Mouse (Mus musculus) megakaryocyte progenitor cell, adult 5-6 weeks (primary cell): ENCODE results near the gene Psen2. TPM values are rescaled to one million over a fixed set of nuclear protein-coding genes. Genes with fewer than 3 reads are reported as not detected.

ENCODE experiments used
- ATAC-seq: replicated peaks from 2 replicates; pipeline ENCODE4 v1.8.0; 2016; ENCODE audit warnings: mild to moderate bottlenecking, moderate TSS enrichment, inconsistent platforms; ENCODE audit not compliant: poor library complexity
- total RNA-seq, 2 experiments: library from RNA; stranded (forward) in 1 of 2; stranded (reverse) in 1 of 2; fragments of 157-497, 149-512 nt in 1 of 2; fragments of 200-1000 nt in 1 of 2; gene quantifications; 2 replicates each; pipeline versions ENCODE4 v1.2.3 to v1.2.4; 2015 to 2017

Gene Psen2
- total RNA-seq, 2 experiments from 2014 or later, result 19.5 to 27.2 TPM

DNA sequence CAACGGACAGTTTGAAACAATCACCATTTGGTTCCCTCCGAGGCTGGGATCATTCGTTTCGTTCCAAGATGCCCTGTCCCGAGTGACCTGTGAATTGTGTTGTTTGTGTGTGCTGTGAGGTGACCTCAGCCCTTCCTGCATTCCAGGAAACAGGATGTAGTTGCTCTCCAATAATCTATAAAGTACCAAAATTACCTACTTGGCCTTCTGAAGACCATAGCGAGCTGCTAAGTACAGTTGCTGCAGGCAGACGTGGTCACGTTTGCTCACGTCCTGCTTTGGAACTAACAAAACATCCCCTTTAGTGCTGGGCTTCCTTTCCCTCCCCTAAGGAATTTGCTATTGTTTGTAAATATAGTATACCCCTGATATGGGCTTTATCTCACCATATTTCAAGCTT, 14.3 kb upstream of the Psen2 start:
- no peak for ATAC-seq

DNA sequence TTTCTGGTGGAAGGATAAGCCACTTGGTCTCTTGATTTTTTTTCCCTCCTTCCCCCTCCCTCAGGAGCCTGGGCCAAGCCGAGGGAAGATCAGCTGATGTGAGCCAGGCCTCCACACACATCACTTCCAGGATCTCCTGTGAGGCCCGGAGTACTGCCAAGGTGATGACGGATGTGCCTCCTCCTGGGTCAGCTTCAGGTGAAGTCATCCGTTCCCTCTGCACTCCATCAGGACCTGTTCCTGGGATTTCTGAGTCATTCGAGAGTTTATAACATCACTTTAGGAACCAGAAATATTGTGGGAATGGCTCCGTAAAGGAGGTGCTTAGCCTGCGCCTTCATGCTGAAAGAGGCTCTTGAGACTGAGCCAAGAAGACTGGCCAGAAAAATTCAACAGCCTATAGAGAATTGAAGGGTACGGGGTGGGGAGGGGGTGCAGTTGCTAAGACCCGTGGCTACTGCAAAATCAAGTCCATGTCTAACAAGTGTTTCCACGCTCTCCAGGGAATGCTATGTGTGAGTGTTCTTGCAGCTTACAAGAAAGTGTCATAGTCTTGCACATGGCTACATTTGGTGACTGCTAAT, 11.6 kb upstream of the Psen2 start:
- ATAC-seq, result no peak

DNA sequence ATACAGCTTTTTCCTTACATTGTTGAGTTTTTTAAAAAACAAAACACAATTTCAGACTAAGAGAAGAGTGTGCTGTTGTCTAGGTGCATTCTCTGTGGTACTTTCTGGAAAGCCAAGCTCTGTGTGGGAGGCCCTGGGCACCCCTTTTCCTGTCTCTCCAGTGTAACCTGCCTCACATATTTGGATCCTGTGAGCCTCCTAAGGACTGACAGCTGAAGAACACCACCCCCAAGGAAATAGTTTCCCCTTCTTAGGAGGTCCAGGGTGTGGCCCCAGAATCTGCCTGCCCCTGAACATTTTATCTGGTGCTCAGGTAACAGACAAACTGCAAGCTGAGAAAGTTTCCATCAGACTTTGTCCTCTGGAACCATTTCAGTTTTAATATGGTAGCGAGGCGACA, 5.8 kb upstream of the Psen2 start:
- no peak for ATAC-seq

DNA sequence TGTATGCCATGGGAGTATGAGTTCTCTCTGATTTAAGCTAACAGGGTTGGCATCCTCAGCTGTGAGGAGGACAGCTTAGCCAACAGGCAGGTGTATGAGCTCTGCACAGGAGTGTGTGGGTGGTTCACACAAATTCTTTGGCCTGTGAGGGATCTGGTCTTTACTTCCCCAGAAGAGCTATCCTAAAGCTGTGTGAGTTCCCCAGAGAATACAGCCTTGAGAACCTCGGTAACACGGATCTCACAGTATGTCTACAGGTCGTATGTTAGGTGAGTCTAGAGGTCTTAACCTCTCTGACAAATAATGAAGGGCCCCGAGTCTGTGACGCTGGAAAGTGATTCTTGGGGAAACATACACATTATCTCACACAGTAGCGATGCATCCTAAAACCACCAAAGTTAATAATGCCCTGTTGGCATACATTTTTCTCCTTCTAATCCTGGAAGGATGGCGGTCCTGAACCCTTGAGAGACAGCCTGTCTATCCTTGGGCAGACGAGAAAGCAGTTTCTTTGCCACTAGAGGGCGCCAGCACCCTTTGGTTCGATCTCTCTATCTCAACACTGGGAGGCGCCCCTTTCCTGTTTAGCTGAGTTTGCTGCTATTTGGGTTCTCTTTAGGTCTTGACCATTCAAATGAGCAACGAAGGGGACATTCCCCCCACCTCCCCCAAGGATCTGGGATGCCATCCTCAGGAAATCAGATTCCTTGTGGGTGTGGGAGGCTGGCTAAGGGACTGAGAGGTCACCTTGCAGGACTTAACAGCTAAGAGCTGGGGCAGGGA, 5.2 kb upstream of the Psen2 start:
- peak; percentile 82 for ATAC-seq

DNA sequence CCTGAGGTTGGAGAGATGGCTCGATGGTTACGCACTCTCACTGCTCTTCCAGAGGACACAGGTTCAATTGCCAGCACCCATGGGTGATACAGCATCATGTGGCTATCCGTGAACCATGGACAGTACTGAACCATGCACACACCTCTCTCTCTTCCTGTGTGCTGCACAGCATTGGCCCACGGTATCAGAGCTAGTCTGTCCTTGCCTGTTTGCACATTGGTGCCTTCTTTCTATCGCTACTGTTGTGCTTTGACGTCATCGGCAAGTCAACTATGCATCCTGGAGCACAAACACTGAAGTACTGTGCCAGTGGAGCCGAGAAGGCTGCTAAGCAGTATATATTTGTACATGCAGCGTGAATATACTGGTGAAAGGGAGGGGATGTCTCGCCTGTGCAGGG, 3.9 kb upstream of the Psen2 start:
- ATAC-seq, result no peak

DNA sequence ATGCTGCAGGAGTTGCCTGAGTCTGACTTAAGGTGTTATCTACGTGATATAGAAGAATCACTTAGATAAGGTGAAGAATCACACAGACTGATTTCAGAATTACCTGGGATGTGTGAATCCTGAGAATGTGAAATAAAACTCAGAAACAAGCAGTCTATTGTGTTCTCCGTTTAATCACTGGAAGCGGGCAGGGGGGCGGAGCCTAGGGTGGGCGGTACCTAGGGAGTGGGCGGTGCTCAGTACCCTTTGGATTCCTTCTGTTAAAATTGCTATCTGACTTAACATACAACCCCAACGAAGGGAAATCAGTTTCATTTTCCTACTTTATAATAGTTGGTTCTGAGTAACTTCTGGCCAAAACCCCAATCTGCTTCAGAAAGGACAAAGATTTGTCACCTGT, 2.2 kb upstream of the Psen2 start:
- peak; percentile 59 for ATAC-seq

DNA sequence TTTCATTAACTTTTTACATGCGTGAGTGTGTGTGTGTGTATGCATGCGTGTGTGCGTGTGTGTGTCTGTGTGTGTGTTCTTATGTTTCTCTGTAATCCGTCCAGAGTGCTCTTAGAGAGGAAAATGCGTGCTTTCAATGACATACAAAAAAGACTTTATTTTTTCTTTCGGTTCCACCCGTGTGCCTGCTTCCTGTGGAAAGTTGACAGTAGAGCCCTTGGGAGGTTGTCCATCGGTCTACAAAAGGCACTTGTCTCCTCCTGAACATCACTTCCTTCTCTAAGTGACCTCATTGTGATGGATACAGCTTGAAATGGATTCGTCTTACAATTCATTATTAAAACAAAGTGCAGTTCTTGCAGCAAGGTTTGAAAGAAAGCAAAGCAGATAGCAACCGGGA, 1.6 kb upstream of the Psen2 start:
- ATAC-seq, result no peak

DNA sequence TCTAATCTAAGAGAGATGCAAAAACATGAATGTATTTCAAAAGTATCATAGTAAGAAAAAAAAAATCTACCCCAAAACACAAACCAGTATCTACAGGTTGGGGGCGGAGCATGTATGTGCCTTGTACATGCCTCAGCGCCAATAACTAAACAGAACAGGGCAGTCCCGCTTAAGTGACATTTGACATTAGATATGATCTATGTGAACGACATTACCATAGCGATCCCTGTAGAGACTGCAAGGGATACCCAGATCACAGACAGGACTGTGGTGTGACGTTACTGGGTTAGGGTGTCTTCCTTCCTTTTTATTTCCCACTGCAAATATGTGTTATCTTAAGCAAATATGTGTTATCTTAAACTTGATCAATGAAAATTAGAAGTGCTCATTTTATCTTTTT, 1.2 kb upstream of the Psen2 start:
- ATAC-seq, result no peak

DNA sequence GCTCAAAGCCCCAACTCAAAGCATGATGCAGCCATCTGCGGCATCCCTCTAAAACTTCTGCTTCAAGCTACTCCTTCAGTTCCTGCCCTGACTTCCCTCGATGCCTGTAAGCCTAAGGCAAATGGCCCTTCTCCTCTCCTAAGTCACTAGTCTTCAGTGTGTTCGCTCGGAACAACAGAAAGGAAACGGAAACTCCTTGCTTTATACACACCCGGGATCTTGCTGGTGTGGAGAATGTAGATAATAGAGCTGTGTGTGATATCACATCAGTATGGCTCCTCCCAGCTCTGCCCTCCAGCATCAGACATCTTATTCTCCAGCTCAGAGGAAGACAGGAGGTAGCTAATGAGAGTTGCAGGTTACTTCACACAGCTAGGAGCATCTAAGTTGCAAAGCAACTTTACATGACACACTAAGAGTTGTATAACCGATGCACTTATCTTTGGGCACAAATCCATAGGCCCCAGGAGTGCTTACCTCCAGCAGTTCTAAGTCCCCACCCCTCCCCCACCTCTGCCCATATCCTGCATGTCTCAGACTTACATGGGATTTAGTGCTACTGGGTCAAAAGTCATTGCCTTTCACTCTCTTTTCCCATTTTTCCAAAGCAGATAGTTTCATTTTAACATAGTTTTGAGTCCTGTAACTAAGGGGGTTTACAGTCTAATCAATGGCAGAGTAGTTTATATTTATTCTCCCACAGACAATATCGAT, 1.2 kb downstream of the Psen2 start:
- ATAC-seq, result peak; percentile 49

DNA sequence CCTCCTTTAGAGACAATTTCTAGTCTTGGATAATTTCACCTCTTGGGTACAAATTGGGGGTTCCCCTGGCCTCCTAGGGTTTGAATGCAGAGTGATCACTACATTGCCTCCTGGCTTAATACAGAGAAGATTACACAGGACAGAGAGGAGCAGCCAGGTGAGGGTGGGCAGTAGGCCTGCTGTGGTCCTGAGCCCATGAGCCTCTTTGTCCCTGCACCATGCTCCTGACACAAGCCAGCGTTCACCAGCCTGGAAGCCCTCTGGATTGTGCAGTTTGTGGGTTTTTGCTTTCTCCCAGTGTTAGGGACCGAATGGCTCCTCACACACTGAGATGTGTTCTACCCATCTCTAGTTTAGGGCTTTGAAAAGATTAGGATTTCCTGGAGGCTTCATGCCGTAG, 1.8 kb downstream of the Psen2 start:
- no peak for ATAC-seq

DNA sequence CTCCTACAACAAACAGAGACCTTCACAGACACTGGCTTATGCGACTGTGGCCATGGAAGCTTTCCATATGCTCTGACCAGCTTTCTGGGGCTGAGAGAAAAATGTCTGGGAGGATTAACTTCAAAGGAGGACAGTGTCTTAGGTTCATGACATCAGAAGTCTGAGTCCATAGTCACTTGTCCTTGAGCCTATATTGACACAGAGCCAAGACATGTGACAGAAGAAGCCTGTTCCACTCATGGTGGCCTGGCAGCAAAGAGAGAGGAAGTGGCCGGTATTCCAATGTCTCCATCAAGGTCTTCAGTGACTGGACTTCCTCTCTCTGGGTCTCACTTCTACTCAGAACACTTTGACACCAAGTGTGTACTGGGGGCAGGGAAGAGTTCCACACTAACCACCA, 2.4 kb downstream of the Psen2 start:
- ATAC-seq, result peak; percentile 12

DNA sequence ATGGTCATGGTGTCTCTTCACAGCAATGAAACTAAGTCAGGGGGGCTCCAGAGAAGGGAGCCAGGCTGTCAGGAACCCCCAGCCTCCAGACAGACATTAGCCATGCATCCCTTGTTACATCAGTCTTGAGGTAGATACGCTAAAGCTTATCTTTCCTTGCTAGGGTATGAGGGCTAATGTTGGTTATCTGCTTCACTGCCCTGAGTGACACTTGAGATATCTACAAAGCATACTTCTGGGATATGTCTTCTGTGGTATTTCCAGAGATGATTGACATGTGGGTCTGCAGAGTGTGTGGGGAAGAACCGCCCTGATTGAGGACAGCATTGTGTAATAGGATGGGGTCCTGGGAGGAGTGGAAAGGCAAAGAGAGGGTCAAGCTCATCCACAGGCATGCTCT, 3.5 kb downstream of the Psen2 start:
- no peak for ATAC-seq

DNA sequence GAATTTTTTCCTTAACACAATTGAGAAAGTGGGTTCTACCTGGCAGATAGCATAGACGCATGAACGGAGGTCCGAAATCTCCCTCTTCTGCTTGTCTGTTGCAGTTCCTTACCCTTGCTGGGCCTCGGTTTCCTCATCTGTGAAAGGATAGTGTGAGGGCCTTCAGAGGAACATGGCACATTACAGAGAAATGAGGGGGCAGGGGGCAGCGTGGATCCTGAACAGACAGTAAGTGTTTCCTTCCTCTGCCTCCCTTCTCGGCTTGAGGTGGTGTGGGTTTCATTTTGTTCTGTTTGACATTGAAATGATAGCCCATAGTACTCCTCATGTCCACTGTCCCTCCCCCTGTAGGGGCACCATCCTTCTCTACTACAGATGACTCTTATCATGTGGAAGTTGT, 5.8 kb downstream of the Psen2 start:
- ATAC-seq, result no peak

DNA sequence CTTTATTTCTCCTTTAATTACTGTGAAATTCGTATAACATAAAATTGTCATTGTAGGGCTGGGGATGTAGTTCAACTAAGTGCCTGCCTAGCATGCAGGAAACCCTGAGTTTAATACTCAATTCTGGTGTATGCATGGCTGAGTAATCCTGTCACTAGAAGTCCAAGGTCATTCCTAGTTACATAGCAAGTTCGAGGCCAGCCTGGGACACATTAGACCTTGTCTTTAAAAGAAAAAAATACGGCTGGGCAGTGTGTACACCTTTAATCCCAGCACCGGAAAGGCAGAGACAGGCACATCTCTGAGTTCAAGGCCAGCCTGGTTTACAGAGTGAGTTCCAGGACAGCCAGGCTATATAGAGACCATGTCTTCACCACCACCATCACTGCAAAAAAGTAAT, 6.4 kb downstream of the Psen2 start:
- no peak for ATAC-seq

DNA sequence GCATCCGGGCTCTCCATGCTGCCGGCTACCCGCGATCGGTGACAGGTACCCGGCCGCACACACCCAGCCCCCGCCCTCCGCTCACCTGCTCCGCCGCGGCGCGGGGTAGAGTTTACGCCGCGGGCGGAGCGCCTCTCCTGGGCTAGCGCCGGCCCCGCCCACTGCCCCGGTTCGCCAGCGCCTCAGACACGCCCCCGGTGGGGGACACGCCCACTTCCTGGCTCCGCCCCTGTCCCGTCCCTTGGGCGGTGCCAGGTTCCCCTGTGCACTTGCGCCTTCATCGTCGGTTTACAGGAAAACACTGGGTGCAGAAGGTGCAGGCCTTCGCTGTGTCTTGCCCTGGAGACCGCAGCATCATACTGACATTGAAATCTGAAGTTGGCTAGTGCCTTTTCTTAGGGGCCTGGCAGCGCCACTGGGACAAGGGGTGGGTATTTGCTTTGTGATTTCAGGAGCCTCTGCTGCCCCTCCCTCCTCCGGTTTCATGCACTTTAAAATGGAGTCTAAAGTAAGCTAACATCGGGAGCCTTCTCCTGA, 7.0 kb downstream of the Psen2 start:
- peak; percentile 84 for ATAC-seq

DNA sequence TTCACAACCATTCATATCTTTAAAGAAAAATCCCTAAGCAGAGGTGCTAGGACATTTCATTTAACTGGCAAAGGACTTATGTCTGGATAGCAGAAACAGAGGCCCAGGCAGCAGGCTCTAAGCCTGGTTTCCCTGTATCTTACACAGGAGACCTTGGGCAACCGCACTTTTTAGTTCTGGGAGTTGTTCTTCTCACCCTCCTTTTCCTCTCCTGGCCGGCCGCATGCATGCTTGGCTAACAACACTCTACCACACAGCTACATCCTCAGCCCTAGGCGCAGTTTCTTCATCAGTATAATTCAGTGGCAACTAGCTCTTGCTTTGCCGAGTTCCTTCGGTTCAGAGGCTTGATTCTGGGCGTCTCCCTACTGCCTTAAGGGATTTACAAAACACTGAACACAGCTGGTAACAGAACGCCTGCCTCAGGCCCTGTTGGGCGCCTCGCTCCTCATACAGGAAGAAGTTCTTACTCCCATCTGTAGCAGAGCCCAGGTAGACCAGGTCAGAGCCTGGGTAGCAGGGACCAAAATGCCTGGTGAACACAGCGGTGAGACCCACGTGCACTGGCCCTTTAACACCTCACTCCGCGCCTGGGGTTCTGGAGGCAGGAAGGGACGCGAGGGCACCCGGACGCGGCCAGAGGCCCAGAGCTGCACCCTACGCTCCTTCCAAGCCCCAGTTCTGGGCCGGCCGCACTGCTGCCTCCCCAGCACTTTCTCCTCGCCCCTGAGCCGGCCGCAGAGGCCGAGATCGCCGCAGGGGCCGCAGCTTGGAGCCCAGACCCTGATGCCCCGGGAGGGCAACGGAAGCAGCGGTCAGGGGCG, 7.7 kb downstream of the Psen2 start:
- peak; percentile 13 for ATAC-seq

DNA sequence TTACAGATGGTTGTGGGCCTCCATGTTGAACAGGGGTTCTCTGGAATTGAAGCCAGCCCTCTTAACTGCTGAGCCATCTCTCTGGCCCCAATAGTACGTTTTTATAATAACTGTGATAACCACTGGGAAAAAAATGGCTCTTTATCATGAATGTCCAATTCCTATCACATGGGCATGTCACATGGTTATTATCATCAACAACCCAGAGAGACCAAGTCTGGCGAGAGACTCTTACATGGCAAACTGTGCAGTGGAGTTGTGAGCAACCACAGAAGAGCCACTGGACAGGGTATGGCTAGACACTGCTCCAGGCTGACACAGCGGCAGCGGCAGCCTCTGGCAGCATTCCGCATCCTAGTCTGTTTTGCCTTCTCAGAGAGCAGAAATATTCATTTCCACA, 8.9 kb downstream of the Psen2 start:
- peak; percentile 14; the same call in 1 of the 2 replicates for ATAC-seq

DNA sequence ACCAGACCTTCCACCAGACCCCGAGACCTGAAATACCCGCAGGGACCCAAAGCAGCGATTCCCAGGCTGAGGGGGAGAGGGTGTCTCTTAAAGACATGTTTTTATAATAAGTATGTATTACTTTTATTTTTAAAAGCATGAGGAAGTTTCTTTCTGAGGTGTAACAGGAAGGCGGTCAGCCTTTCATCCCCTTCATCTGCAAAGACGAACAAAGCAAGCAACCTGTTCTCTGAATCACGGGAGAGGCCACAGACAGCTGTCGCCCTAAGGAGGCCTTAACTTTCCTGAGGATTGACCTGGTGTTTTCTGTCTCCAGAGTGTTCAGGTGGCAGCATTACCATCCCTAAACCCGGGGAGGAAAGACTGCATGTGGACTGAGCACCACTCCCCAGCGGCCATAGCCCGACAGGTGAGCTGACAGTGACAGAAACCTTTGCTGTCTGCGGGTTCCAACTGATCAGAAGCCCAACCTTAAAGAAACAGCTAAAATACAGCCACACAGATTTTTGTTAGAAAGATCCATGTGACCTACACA, 10.5 kb downstream of the Psen2 start:
- ATAC-seq, result no peak

DNA sequence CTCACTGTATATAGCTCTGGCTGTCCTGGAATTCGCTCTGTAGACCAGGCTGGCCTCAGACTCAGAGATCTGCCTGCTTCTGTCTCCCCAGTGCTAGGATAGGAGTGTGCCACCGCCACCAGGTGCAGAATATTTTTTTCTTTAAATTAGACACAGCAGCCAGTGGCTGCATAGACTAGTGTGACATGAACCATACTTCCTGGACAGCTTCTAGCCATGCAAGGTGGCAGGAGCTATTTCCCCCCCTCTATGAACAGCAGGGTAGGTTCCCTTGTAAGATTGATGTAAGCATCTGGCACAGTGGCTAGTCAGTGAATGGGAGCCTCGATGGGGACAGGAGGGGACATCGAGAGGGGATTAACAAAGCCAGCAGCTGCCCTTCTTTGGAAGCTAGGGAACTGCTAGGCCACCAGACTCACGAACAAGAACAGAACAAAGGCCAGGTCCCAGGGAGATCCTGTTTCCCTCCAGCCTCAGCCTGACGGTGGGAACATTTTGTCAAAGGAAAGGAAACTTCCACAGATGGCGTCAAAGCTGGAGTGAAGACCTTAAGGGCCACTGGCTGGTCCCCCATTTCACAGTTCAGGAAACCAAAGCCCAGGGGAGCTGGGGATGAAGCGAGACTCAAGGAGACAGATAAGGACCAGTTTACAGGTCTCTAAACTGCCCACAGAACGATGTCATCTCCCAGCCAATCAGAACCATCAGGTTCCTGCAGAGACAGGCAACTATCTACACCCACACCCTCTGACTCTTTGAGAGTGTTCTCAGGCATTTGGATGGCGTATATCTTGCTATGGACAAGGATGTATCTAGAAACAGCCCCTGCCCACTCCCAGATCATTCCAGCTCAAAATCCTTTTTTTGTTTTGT, 11.8 kb downstream of the Psen2 start:
- no peak for ATAC-seq

DNA sequence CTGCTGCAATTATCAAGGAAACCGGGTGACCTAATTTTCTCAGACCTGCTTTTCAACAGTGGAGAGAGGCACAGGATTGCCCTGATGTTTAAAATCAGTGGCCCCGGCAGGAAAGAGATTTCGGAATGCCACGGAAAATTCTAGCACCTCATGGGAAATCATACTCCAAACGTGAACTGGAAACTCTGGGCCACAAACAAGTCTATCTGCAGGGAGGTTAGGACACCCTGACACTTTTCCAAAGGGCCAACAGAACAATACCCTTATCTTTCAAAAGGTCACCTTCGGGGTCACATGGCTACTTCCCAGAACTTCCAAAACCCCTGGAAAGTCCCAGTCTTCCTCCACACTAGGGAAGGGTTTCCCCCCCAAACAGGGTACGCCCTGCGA, 12.8 kb downstream of the Psen2 start:
- no peak for ATAC-seq
